Mouse (Mus musculus) E14TG2a.4 (cell line): ENCODE measurements around the gene Spns2.

Source experiments
- CTCF ChIP-seq: conservative IDR thresholded peaks from 2 replicates; pipeline ENCODE4 v1.5.1; 2014; ENCODE audit warnings: low read length
- POU5F1 ChIP-seq: IDR thresholded peaks from 2 replicates; pipeline ENCODE4 v1.6.1; 2014; ENCODE audit warnings: low read length, borderline replicate concordance

- TF ChIP-seq CTCF (no peak), POU5F1 (no peak)
Measured at GRCm38 (mm10) chr11:72419006-72419405, 70.7 kb downstream of the Spns2 start.
